Mouse (Mus musculus): ENCODE data around the gene Ssxa1.
"Not testable (repeated sequence)": the region's sequence is repeated elsewhere in the genome, so short reads cannot be mapped to it uniquely, and the experiment has no call there.

The Ssxa1 gene

DNA sequence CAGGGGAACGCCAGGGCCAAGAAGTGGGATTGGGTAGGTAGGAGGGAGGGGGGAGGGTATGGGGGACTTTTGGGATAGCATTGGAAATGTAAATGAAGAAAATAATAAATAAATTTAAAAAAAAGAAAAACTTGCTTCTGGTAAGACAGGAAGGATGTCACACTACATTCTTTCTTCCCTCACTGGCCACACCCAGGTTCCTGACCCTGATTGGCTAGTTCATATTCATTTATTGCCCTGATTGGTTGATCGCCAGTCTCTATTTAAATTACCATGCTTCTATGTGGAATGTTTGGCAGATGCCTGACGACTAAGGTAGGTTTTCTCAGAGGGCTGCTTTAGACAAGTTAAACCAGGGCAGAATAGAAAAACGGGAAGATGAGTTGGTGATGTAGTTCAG, at the start of gene Ssxa1:
TSS of gene Ssxa1 (plus strand) at position 301 of the 400 bp plus-strand sequence.
- in situ Hi-C loops (cut with MboI; ENCODE audit: low sequenced_read_pairs): no loop called here

DNA sequence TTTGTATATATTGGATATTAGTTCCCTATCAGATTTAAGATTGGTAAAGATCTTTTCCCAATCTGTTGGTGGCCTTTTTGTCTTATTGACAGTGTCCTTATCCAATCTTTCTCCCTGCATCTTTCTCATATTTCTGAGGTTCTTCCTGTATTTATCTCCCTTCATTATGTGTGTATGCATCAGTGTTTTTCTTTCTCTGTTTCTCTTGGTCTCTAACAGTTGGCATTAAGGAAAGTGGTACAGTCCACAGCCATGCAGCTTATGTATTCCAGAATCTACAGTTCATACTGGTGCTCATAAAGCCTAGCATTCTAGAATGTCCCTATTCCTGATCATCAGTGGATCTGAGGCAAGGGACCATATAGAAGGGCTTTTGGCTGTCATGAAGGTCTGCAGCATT, 47.5 kb upstream of the Ssxa1 start, which contains the start of gene Spaca5:
TSS of gene Spaca5 (plus strand) at position 301 of the 400 bp plus-strand sequence.
- in situ Hi-C loops (cut with MboI; ENCODE audit: low sequenced_read_pairs): no loop called here

DNA sequence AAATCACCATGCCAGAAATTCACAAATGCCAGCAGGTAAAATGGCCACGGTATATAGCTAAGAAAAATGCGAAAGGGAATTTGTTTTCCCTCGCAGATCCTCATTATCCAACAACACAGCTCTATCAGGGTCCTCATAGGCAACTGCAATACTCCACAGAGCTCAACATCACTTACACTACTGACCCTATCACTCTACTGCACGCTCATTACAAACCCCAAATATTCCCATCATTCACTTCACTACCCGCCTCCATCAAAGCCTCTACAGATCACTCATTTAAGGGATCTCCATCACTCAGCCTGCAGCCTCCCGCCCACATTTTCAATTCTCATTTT, 27.0 kb upstream of the Ssxa1 start:
- in situ Hi-C loops (cut with MboI; ENCODE audit: low sequenced_read_pairs): no loop called here

DNA sequence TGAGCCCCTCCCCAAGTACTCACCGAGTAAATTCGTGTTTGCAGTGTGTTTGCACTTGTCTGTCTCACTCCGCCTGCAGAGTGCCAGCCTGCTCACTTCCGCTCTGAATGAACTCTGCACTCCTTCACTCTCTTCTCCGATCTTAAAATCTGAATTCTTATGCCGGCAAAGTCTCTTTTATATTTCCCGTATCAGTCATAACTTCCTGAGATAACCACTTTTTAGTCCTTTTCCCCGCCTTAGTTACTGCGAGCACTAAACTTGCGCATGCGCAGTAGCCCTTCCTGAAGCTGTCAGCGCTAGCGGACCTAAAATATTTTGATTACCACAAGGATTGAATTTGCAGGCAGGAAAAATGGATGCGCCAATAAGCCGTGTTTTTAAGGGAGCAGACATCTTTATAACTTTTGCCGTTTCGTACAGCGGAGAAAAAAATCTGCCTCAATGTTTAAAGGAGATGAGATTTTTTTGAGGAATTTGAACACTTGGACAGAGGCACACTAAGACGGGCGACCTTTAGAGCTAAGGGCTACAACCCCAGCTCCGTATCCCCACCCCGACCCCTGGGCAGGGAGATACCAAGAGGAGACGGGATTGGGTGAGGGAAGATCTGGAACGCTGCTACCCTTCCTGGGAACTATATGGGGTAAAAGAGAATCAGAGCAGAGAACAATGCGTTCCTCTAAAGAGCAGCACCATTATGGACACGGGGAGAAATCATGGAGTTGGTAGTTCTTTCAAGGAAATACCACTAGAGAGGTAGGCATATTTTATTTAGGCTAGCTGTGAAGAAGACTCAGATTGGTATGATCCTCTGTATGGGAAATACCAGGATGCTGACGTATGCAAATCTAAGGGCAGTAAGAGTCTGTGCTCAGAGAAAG, 26.4 kb upstream of the Ssxa1 start, which contains the start of gene Zfp300:
TSS of gene Zfp300 (minus strand) at position 545 of the 884 bp plus-strand sequence.
- in situ Hi-C loops (cut with MboI; ENCODE audit: low sequenced_read_pairs): no loop called here

DNA sequence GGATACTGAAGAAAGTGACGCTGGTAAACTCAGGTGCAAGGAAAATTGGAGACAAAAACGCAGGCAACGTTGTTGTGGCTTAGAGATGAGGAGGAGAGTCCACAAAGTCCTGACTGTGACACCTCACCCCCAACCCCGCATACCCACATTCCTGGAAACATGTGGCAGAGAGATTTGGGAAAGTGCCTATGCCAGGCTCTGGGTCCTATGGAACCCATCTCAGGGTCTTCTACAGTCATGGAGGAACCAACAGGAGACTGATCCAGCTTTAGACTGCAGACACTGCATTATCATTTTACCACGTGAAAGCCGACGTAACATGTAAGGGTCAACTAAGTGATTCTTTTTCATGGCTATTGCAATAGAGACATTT, 25.8 kb upstream of the Ssxa1 start:
- in situ Hi-C loops (cut with MboI; ENCODE audit: low sequenced_read_pairs): no loop called here

DNA sequence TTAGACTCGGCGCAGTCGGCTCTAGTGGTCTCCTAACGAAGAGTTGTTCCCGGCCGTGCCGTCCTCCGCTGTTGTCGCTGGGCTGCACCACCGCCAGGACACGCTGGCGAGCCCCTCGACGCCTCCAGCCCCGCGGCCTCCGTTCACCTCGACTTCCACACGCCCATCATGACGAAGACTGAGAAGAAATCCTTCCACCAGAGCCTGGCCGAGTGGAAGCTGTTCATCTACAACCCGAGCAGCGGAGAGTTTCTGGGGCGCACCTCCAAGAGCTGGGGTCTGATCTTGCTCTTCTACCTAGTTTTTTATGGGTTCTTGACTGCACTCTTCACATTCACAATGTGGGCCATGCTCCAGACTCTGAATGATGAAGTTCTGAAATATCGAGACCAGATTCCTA, 31.1 kb downstream of the Ssxa1 start:
- in situ Hi-C loops (cut with MboI; ENCODE audit: low sequenced_read_pairs): not testable (repeated sequence)
